Mouse (Mus musculus): ENCODE results near the gene March6. TPM values are rescaled to one million over a fixed set of nuclear protein-coding genes. Genes with fewer than 3 reads are reported as not detected.

The March6 gene
- polyA plus RNA-seq, 1 experiment from 2014 or later = 81.1 TPM

GRCm38 (mm10) chr15:31563577-31564546 is 33.0 kb upstream of the March6 start:
- Histone ChIP-seq H3K4me1 (no peaks in the 10 kb centered on the region), H3K36me3 (no peaks in the 10 kb centered on the region), H3K9ac (replicated peaks) (no peak overlapping the region), H3K27ac (replicated peaks) (no peak overlapping the region), H3K9me3 (no peaks in the 10 kb centered on the region), H3K27me3 (no peaks in the 10 kb centered on the region), H3K4me2 (replicated peaks) (no peak overlapping the region), H3K4me3 (no peak overlapping the region)
- no peak for ATAC-seq (replicated peaks)
- 74% methylated on average over 19 of the region's 19 CpGs for WGBS

GRCm38 (mm10) chr15:31562847-31563246 is 32.0 kb upstream of the March6 start:
- Histone ChIP-seq H3K4me1 (no peaks in the 10 kb centered on the region), H3K27me3 (no peaks in the 10 kb centered on the region), H3K9me3 (no peaks in the 10 kb centered on the region), H3K36me3 (no peaks in the 10 kb centered on the region), H3K4me3 (no peak overlapping the region), H3K4me2 (replicated peaks) (no peak overlapping the region), H3K9ac (replicated peaks) (no peak overlapping the region), H3K27ac (replicated peaks) (no peak overlapping the region)
- ATAC-seq (replicated peaks) = no peak
- 92% methylated on average over 8 of the region's 8 CpGs for WGBS

GRCm38 (mm10) chr15:31561976-31562375 is 31.1 kb upstream of the March6 start:
- WGBS = 92% methylated on average over 4 of the region's 4 CpGs
- H3K4me1 ChIP-seq = no peaks in the 10 kb centered on the region
- no peaks in the 10 kb centered on the region for H3K27me3 ChIP-seq
- H3K9ac ChIP-seq (replicated peaks) = no peak overlapping the region
- no peaks in the 10 kb centered on the region for H3K36me3 ChIP-seq
- no peak for ATAC-seq (replicated peaks)
- H3K4me3 ChIP-seq = no peak overlapping the region
- H3K4me2 ChIP-seq (replicated peaks) = no peak overlapping the region
- no peak overlapping the region for H3K27ac ChIP-seq (replicated peaks)
- no peaks in the 10 kb centered on the region for H3K9me3 ChIP-seq

DNA sequence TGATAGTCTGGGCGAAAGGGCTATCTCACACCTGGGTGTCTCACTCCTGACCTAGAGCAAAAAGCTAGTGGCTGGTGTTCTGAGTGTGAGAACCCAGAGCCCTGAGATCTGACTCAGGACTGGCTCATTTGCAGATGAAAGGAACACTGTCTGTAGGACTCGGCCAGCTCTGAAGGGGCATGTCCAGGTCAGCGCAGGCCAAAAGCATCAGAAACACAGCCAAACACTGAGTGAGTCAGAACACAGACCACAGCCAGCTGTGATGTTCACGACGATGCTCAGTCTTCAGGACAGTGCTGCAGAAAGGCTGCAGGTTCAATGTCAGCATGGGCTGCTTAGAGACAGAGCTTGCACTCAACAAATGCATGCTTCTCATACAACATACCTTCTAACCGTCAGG is 30.5 kb upstream of the March6 start:
- H3K9me3 ChIP-seq = no peaks in the 10 kb centered on the region
- H3K4me2 ChIP-seq (replicated peaks) = no peak overlapping the region
- H3K4me3 ChIP-seq = no peak overlapping the region
- H3K27me3 ChIP-seq = no peaks in the 10 kb centered on the region
- H3K9ac ChIP-seq (replicated peaks) = no peak overlapping the region
- H3K4me1 ChIP-seq = no peaks in the 10 kb centered on the region
- H3K27ac ChIP-seq (replicated peaks) = no peak overlapping the region
- H3K36me3 ChIP-seq = no peaks in the 10 kb centered on the region
- WGBS = 89% methylated on average over 6 of the region's 6 CpGs
- no peak for ATAC-seq (replicated peaks)

DNA sequence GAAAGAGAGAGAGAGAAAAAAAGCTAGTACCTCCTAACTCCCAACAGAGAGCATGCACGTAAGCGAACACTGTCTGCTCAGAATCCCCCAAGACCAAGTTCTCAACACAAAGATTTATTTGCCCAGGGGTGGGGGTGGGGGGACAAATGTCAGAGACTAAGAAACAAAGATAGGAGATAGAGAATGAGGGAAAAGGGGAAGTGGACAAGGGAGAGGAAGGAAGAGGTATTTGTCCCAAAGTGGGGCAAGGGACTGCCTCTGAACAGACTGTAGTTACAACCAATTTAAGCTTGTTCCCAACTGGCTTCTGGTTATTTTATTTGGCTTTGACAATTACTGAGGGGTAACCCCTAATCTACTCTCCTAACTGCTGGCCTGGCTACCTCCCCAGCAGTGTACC is 24.0 kb upstream of the March6 start:
- no peak overlapping the region for H3K27ac ChIP-seq (replicated peaks)
- H3K27me3 ChIP-seq = no peaks in the 10 kb centered on the region
- H3K4me3 ChIP-seq = no peak overlapping the region
- no peak for ATAC-seq (replicated peaks)
- H3K9ac ChIP-seq (replicated peaks) = no peak overlapping the region
- no peaks in the 10 kb centered on the region for H3K36me3 ChIP-seq
- H3K4me1 ChIP-seq = no peaks in the 10 kb centered on the region
- 91% methylated on average over 2 of the region's 2 CpGs for WGBS
- no peaks in the 10 kb centered on the region for H3K9me3 ChIP-seq
- H3K4me2 ChIP-seq (replicated peaks) = no peak overlapping the region

GRCm38 (mm10) chr15:31550381-31550780 is 19.5 kb upstream of the March6 start:
- Histone ChIP-seq H3K4me2 (replicated peaks) (no peak overlapping the region), H3K27me3 (no peaks in the 10 kb centered on the region), H3K9me3 (no peaks in the 10 kb centered on the region), H3K36me3 (no peaks in the 10 kb centered on the region), H3K9ac (replicated peaks) (no peak overlapping the region), H3K4me1 (no peaks in the 10 kb centered on the region), H3K4me3 (no peak overlapping the region), H3K27ac (replicated peaks) (no peak overlapping the region)
- ATAC-seq (replicated peaks) = no peak
- 68% methylated on average over 4 of the region's 4 CpGs for WGBS

DNA sequence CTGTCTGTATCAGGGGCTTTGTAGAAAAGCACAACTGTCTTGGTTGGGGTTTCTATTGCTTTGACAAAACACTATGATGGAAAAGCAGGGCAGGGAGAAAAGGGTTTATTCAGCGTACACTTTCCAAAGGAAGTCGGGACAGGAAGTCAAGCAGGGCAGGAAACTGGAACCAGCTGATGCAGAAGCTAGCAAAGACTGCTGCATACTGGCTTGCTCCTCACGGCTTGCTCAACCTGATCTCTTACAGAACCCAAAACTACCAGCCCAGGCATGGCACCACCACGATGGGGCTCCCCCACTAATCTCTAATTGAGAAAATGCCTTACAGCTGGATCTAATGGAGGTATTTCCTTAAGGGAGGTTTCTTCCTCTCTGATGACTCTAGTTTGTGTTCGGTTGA is 16.6 kb upstream of the March6 start:
- no peak overlapping the region for H3K4me3 ChIP-seq
- peaks cover 3% of the 10 kb centered on the region for H3K4me1 ChIP-seq
- H3K4me2 ChIP-seq (replicated peaks) = no peak overlapping the region
- no peak for ATAC-seq (replicated peaks)
- no peaks in the 10 kb centered on the region for H3K27me3 ChIP-seq
- 74% methylated on average over 5 of the region's 5 CpGs for WGBS
- no peak overlapping the region for H3K9ac ChIP-seq (replicated peaks)
- H3K9me3 ChIP-seq = no peaks in the 10 kb centered on the region
- no peaks in the 10 kb centered on the region for H3K36me3 ChIP-seq
- H3K27ac ChIP-seq (replicated peaks) = no peak overlapping the region

DNA sequence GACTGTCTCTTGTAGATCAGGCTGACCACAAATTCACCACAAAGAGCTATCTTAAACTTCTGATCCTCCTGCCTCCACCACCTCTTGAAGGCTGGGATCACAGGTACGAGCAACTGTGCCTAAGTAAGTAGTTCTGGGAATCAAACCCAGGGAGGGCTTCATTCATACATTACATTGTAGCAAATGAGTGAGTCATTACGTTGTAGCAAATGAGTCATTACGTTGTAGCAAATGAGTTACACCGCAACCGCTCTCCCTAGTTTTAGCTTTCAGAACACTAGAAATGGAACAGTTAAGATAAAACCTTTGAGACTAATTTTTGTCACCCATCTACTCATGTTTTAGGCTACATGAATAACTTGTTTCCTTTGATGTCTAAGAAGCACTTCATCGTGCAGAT is 15.4 kb upstream of the March6 start:
- H3K4me1 ChIP-seq = peaks cover 8% of the 10 kb centered on the region
- ATAC-seq (replicated peaks) = no peak
- no peak overlapping the region for H3K27ac ChIP-seq (replicated peaks)
- H3K4me3 ChIP-seq = no peak overlapping the region
- no peak overlapping the region for H3K9ac ChIP-seq (replicated peaks)
- H3K9me3 ChIP-seq = no peaks in the 10 kb centered on the region
- H3K36me3 ChIP-seq = no peaks in the 10 kb centered on the region
- H3K4me2 ChIP-seq (replicated peaks) = no peak overlapping the region
- WGBS = 80% methylated on average over 6 of the region's 6 CpGs
- no peaks in the 10 kb centered on the region for H3K27me3 ChIP-seq

GRCm38 (mm10) chr15:31545058-31545457 is 14.2 kb upstream of the March6 start:
- Histone ChIP-seq H3K4me1 (peaks cover 8% of the 10 kb centered on the region), H3K4me2 (replicated peaks) (no peak overlapping the region), H3K9me3 (no peaks in the 10 kb centered on the region), H3K27ac (replicated peaks) (no peak overlapping the region), H3K27me3 (no peaks in the 10 kb centered on the region), H3K36me3 (no peaks in the 10 kb centered on the region), H3K9ac (replicated peaks) (no peak overlapping the region), H3K4me3 (no peak overlapping the region)
- ATAC-seq (replicated peaks) = no peak
- 73% methylated on average over 1 of the region's 1 CpGs for WGBS

GRCm38 (mm10) chr15:31543246-31543645 is 12.4 kb upstream of the March6 start:
- Histone ChIP-seq H3K4me2 (replicated peaks) (no peak overlapping the region), H3K36me3 (no peaks in the 10 kb centered on the region), H3K27me3 (no peaks in the 10 kb centered on the region), H3K9ac (replicated peaks) (no peak overlapping the region), H3K4me1 (peaks cover 8% of the 10 kb centered on the region), H3K9me3 (no peaks in the 10 kb centered on the region), H3K27ac (replicated peaks) (no peak overlapping the region), H3K4me3 (no peak overlapping the region)
- 5% methylated on average over 3 of the region's 3 CpGs for WGBS
- ATAC-seq (replicated peaks) = no peak

GRCm38 (mm10) chr15:31542013-31542958 is 11.4 kb upstream of the March6 start:
- no peaks in the 10 kb centered on the region for H3K27me3 ChIP-seq
- no peaks in the 10 kb centered on the region for H3K9me3 ChIP-seq
- WGBS = 8% methylated on average over 10 of the region's 10 CpGs
- no peaks in the 10 kb centered on the region for H3K36me3 ChIP-seq
- ATAC-seq (replicated peaks) = no peak
- no peak overlapping the region for H3K27ac ChIP-seq (replicated peaks)
- H3K4me3 ChIP-seq = no peak overlapping the region
- peaks cover 8% of the 10 kb centered on the region for H3K4me1 ChIP-seq
- no peak overlapping the region for H3K9ac ChIP-seq (replicated peaks)
- no peak overlapping the region for H3K4me2 ChIP-seq (replicated peaks)

DNA sequence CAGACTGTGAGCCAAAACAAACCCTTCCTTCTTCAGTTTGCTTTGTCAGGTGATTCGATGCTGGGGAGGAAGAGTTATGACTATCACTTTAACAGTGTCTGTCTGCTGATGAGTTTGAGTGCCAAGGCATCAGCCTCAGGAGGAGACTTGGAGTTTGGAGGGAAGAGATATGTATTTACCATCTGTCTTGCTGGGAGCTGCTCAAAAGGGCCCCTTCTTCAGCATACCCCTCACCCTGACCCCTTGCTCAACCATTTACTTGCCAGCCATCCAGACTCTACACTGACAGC is 9.6 kb upstream of the March6 start:
- no peaks in the 10 kb centered on the region for H3K36me3 ChIP-seq
- H3K9me3 ChIP-seq = no peaks in the 10 kb centered on the region
- 48% methylated on average over 1 of the region's 1 CpGs for WGBS
- no peak overlapping the region for H3K4me2 ChIP-seq (replicated peaks)
- H3K4me1 ChIP-seq = peaks cover 22% of the 10 kb centered on the region
- no peak overlapping the region for H3K4me3 ChIP-seq
- H3K9ac ChIP-seq (replicated peaks) = no peak overlapping the region
- no peaks in the 10 kb centered on the region for H3K27me3 ChIP-seq
- no peak overlapping the region for H3K27ac ChIP-seq (replicated peaks)
- ATAC-seq (replicated peaks) = no peak
